Mouse (Mus musculus) myocyte (in vitro differentiated cells): Measurements from ENCODE around the gene Gnaz.

Experiments used
- E2F4 ChIP-seq: IDR thresholded peaks from one replicate; pipeline ENCODE4 v1.6.1; 2011; ENCODE audit warnings: mild to moderate bottlenecking, control low read depth, moderate library complexity; ENCODE audit not compliant: insufficient read depth
- MAX ChIP-seq: IDR thresholded peaks from one replicate; pipeline ENCODE4 v1.6.1; 2011; ENCODE audit warnings: low read depth, mild to moderate bottlenecking, control low read depth
- MYOG ChIP-seq, 3 experiments: IDR thresholded peaks; one replicate each; pipeline ENCODE4 v1.6.1; 2011; ENCODE audit warnings: control low read depth in 2 of 3, low read depth in 2 of 3, mild to moderate bottlenecking in 2 of 3; ENCODE audit not compliant: insufficient read length in 2 of 3, control insufficient read depth in 1 of 3, insufficient read depth in 1 of 3
- POLR2A ChIP-seq: IDR thresholded peaks from one replicate; pipeline ENCODE4 v1.6.1; 2011; ENCODE audit warnings: low read depth, mild to moderate bottlenecking, control low read depth, moderate library complexity; ENCODE audit not compliant: insufficient read length
- TCF12 ChIP-seq: IDR thresholded peaks from one replicate; pipeline ENCODE4 v1.6.1; 2011; ENCODE audit warnings: mild to moderate bottlenecking, control low read depth; ENCODE audit not compliant: poor library complexity, insufficient read depth, severe bottlenecking
- TCF3 ChIP-seq: IDR thresholded peaks from one replicate; pipeline ENCODE4 v1.6.1; 2011; ENCODE audit warnings: low read depth, control low read depth; ENCODE audit not compliant: insufficient read length
- USF1 ChIP-seq: IDR thresholded peaks from one replicate; pipeline ENCODE4 v1.6.1; 2011; ENCODE audit warnings: low read depth, mild to moderate bottlenecking, control low read depth, moderate library complexity

DNA sequence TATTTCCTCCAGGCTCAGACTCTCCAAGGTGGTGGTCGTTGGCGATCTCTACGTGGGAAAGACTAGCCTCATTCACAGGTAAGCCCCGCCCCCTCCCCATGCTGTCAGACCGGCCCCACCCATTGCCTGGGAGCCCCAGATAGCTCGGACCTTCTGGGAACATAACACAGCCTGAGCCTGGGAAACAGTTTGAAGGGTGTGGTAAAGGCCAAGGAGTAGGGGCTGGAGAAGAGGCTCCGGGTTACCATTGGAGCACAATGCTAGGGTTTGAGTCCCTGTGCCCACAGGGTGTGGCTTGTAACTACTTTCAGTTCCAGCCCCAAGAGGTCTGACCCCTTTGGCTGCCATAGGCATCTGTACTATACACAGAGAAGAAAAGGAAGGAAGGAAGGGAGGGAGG, 77.5 kb downstream of the Gnaz start:
- TF ChIP-seq E2F4 = no peak
- TF ChIP-seq POLR2A = no peak
- no peak for TF ChIP-seq MAX
- TF ChIP-seq MYOG (IDR thresholded peaks at IDR 0.05; ENCODE audit: control insufficient read depth in 1 of 3, insufficient read depth in 1 of 3, insufficient read length in 2 of 3, low read depth in 2 of 3) = no peak
- no peak for TF ChIP-seq TCF12
- TF ChIP-seq USF1 = no peak
- no peak for TF ChIP-seq TCF3
